Mouse (Mus musculus): ENCODE results near the gene Castor2. TPM values are rescaled to one million over a fixed set of nuclear protein-coding genes. Genes with fewer than 3 reads are reported as not detected.

The Castor2 gene
- total and polyA plus RNA-seq, 3 experiments = 0.46 to 1.4 TPM; not detected in 1

DNA sequence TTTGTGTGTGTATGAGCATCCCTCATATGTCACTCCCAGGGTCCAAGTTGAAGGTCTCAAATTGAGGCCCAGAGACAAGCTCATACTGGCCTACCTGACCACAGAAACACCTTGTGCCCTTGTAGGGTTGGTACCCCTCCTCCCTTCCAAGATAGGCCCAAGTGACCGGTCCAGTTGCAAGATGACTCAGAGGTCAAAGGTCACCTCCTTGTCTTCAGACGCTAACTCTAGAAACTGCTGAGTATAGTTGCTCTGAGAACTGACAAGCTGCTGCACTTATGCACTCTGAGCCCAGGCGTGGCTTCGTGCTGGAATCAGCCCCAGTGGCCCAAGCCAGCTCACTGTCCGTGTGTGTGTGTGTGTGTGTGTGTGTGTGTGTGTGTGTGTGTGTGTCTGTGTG lies 2.4 kb downstream of the Castor2 start:
- TF ChIP-seq USF2 (IDR thresholded peaks at IDR 0.05; ENCODE audit: borderline replicate concordance in 1 of 2, insufficient read depth in 1 of 2, low read depth in 1 of 2, low read length in 2 of 2) (no peak), TBP (IDR thresholded peaks at IDR 0.05; ENCODE audit: low read depth, low read length) (no peak), NRF1 (IDR thresholded peaks at IDR 0.05; ENCODE audit: insufficient read depth, low read depth, low read length, poor library complexity, severe bottlenecking) (no peak)
- H3K4me3 ChIP-seq (ENCODE audit: control insufficient read depth in 1 of 2, insufficient read depth in 1 of 2, low read depth in 2 of 2, low read length in 2 of 2) = no peak overlapping the region
- H3K4me1 ChIP-seq (ENCODE audit: control insufficient read depth in 1 of 2, insufficient read depth in 2 of 2, low read length in 2 of 2) = no peaks in the 10 kb centered on the region
- no peak overlapping the region for H3K9ac ChIP-seq (ENCODE audit: control insufficient read depth, low read depth, low read length, poor library complexity, severe bottlenecking)
- H3K9me3 ChIP-seq (replicated peaks; ENCODE audit: insufficient read depth, low read length) = no peaks in the 10 kb centered on the region
- no peaks in the 10 kb centered on the region; a peak in 1 of 4 replicates for H3K27me3 ChIP-seq (ENCODE audit: control insufficient read depth in 1 of 2, insufficient read depth in 2 of 2, low read length in 2 of 2)
- H3K36me3 ChIP-seq (ENCODE audit: control insufficient read depth in 1 of 2, insufficient read depth in 2 of 2, low read length in 2 of 2) = no peaks in the 10 kb centered on the region
- H3K27ac ChIP-seq (ENCODE audit: control insufficient read depth, low read depth, low read length) = no peak overlapping the region
- H3K79me2 ChIP-seq (ENCODE audit: control insufficient read depth, insufficient read depth, low read length, poor library complexity) = no peaks in the 10 kb centered on the region
- no peak for DNase-seq (ENCODE audit: low read depth, low spot score)

- H3K27ac ChIP-seq (ENCODE audit: control insufficient read depth, low read depth, low read length) = no peak overlapping the region
These were observed 3.2 kb downstream of the Castor2 start for GRCm38 (mm10) chr5:134102720-134103119.

DNA sequence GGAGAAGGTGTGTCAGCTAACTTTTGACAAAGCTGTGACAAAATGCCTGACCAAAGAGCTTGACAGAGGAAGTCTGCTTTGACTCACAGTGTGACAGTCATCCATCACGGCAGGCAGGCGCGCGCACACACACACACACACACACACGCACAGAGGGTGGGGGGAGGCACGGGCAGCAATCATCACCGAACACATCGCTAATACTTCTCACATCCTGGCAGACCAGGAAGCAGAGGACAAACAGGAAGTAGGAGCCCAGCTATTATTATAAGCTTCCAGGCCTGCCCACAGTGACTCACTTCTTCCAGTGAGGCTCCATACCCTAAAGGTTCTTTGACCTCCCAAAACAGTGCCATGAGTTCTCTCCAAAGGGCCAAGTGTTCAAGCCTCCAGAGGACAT lies 6.3 kb downstream of the Castor2 start:
- H3K36me3 ChIP-seq (ENCODE audit: control insufficient read depth in 1 of 2, insufficient read depth in 2 of 2, low read length in 2 of 2) = no peaks in the 10 kb centered on the region
- H3K4me1 ChIP-seq (ENCODE audit: control insufficient read depth in 1 of 2, insufficient read depth in 2 of 2, low read length in 2 of 2) = no peaks in the 10 kb centered on the region
- no peaks in the 10 kb centered on the region for H3K79me2 ChIP-seq (ENCODE audit: control insufficient read depth, insufficient read depth, low read length, poor library complexity)
- no peak overlapping the region for H3K4me3 ChIP-seq (ENCODE audit: control insufficient read depth in 1 of 2, insufficient read depth in 1 of 2, low read depth in 2 of 2, low read length in 2 of 2)
- no peaks in the 10 kb centered on the region for H3K27me3 ChIP-seq (ENCODE audit: control insufficient read depth in 1 of 2, insufficient read depth in 2 of 2, low read length in 2 of 2)
- TF ChIP-seq E2F4 (IDR thresholded peaks at IDR 0.05; ENCODE audit: borderline replicate concordance, low read depth, low read length) (no peak), CTCF (IDR thresholded peaks at IDR 0.05 in 2 of 3, conservative IDR thresholded peaks at IDR 0.05 in 1 of 3; ENCODE audit: control insufficient read depth in 1 of 3, insufficient read depth in 1 of 3, low read depth in 2 of 3, low read length in 3 of 3, poor library complexity in 1 of 3, severe bottlenecking in 1 of 3) (no peak), GATA1 (IDR thresholded peaks at IDR 0.05; ENCODE audit: low read depth, low read length) (no peak), TBP (IDR thresholded peaks at IDR 0.05; ENCODE audit: low read depth, low read length) (no peak), MAZ (IDR thresholded peaks at IDR 0.05; ENCODE audit: low read depth, low read length) (no peak), NELFE (IDR thresholded peaks at IDR 0.05; ENCODE audit: low read depth, low read length) (no peak), BHLHE40 (IDR thresholded peaks at IDR 0.05; ENCODE audit: borderline replicate concordance, low read depth, low read length) (no peak), USF2 (IDR thresholded peaks at IDR 0.05; ENCODE audit: borderline replicate concordance in 1 of 2, insufficient read depth in 1 of 2, low read depth in 1 of 2, low read length in 2 of 2) (no peak), RAD21 (IDR thresholded peaks at IDR 0.05; ENCODE audit: low read depth, low read length) (no peak), POLR2A (IDR thresholded peaks at IDR 0.05; ENCODE audit: control insufficient read depth in 1 of 2, insufficient read depth in 1 of 2, low read depth in 1 of 2, low read length in 2 of 2, poor library complexity in 1 of 2) (no peak), TCF12 (IDR thresholded peaks at IDR 0.05; ENCODE audit: low read depth, low read length) (no peak), ZKSCAN1 (IDR thresholded peaks at IDR 0.05; ENCODE audit: low read depth, low read length) (no peak), USF1 (IDR thresholded peaks at IDR 0.05; ENCODE audit: low read depth, low read length) (no peak), MAX (IDR thresholded peaks at IDR 0.05; ENCODE audit: low read length) (no peak), MEF2A (IDR thresholded peaks at IDR 0.05; ENCODE audit: extremely low read depth, insufficient replicate concordance, low read depth, low read length, poor library complexity, severe bottlenecking) (no peak), MXI1 (IDR thresholded peaks at IDR 0.05; ENCODE audit: low read depth, low read length) (no peak)
- no peak overlapping the region for H3K27ac ChIP-seq (ENCODE audit: control insufficient read depth, low read depth, low read length)
- H3K9me3 ChIP-seq (replicated peaks; ENCODE audit: insufficient read depth, low read length) = no peaks in the 10 kb centered on the region
- H3K9ac ChIP-seq (ENCODE audit: control insufficient read depth, low read depth, low read length, poor library complexity, severe bottlenecking) = no peak overlapping the region
- DNase-seq (ENCODE audit: low read depth, low spot score) = peak; percentile 18

More at GRCm38 (mm10) chr5:134102720-134103119, 3.2 kb downstream of the Castor2 start:
- Histone ChIP-seq H3K9ac (ENCODE audit: control insufficient read depth, low read depth, low read length, poor library complexity, severe bottlenecking) (no peak overlapping the region), H3K79me2 (ENCODE audit: control insufficient read depth, insufficient read depth, low read length, poor library complexity) (no peaks in the 10 kb centered on the region), H3K4me1 (ENCODE audit: control insufficient read depth in 1 of 2, insufficient read depth in 2 of 2, low read length in 2 of 2) (no peaks in the 10 kb centered on the region), H3K36me3 (ENCODE audit: control insufficient read depth in 1 of 2, insufficient read depth in 2 of 2, low read length in 2 of 2) (no peaks in the 10 kb centered on the region), H3K9me3 (replicated peaks; ENCODE audit: insufficient read depth, low read length) (no peaks in the 10 kb centered on the region), H3K27me3 (ENCODE audit: control insufficient read depth in 1 of 2, insufficient read depth in 2 of 2, low read length in 2 of 2) (no peaks in the 10 kb centered on the region; a peak in 1 of 4 replicates), H3K4me3 (ENCODE audit: control insufficient read depth in 1 of 2, insufficient read depth in 1 of 2, low read depth in 2 of 2, low read length in 2 of 2) (no peak overlapping the region)
- TF ChIP-seq UBTF (IDR thresholded peaks at IDR 0.05; ENCODE audit: borderline replicate concordance, insufficient read depth, low read depth, low read length) = no peak
- TF ChIP-seq ETS1 (IDR thresholded peaks at IDR 0.05; ENCODE audit: low read depth, low read length) = no peak
- TF ChIP-seq MYB (IDR thresholded peaks at IDR 0.05; ENCODE audit: low read depth, low read length) = no peak
- no peak for TF ChIP-seq MYC (IDR thresholded peaks at IDR 0.05; ENCODE audit: low read depth, low read length)
- TF ChIP-seq BHLHE40 (IDR thresholded peaks at IDR 0.05; ENCODE audit: borderline replicate concordance, low read depth, low read length) = no peak
- TF ChIP-seq GABPA (IDR thresholded peaks at IDR 0.05; ENCODE audit: low read depth, low read length) = no peak
- TF ChIP-seq KAT2A (conservative IDR thresholded peaks at IDR 0.05; ENCODE audit: low read depth, low read length) = no peak
- TF ChIP-seq TCF12 (IDR thresholded peaks at IDR 0.05; ENCODE audit: low read depth, low read length) = no peak
- no peak for TF ChIP-seq JUND (IDR thresholded peaks at IDR 0.05; ENCODE audit: low read depth, low read length)
- no peak for TF ChIP-seq GATA1 (IDR thresholded peaks at IDR 0.05; ENCODE audit: low read depth, low read length)
- no peak for TF ChIP-seq ELF1 (IDR thresholded peaks at IDR 0.05; ENCODE audit: low read depth, low read length)
- no peak for TF ChIP-seq MEF2A (IDR thresholded peaks at IDR 0.05; ENCODE audit: extremely low read depth, insufficient replicate concordance, low read depth, low read length, poor library complexity, severe bottlenecking)
- TF ChIP-seq CTCF (IDR thresholded peaks at IDR 0.05 in 2 of 3, conservative IDR thresholded peaks at IDR 0.05 in 1 of 3; ENCODE audit: control insufficient read depth in 1 of 3, insufficient read depth in 1 of 3, low read depth in 2 of 3, low read length in 3 of 3, poor library complexity in 1 of 3, severe bottlenecking in 1 of 3) = no peak
- no peak for TF ChIP-seq CHD1 (IDR thresholded peaks at IDR 0.05; ENCODE audit: low read depth, low read length)
- no peak for TF ChIP-seq POLR2A (IDR thresholded peaks at IDR 0.05; ENCODE audit: control insufficient read depth in 1 of 2, insufficient read depth in 1 of 2, low read depth in 1 of 2, low read length in 2 of 2, poor library complexity in 1 of 2)
- TF ChIP-seq MAZ (IDR thresholded peaks at IDR 0.05; ENCODE audit: low read depth, low read length) = no peak
- TF ChIP-seq POLR2AphosphoS2 (IDR thresholded peaks at IDR 0.05; ENCODE audit: low read length) = no peak
- TF ChIP-seq ZKSCAN1 (IDR thresholded peaks at IDR 0.05; ENCODE audit: low read depth, low read length) = no peak
- no peak for TF ChIP-seq POLR2AphosphoS5 (IDR thresholded peaks at IDR 0.05; ENCODE audit: borderline replicate concordance, low read depth, low read length)
- peak; percentile 52 for DNase-seq (ENCODE audit: low read depth, low spot score)
